Mouse (Mus musculus) forebrain, embryonic 14.5 days (tissue): Measurements from ENCODE around the gene Clec2e. TPM values are rescaled to one million over a fixed set of nuclear protein-coding genes. Genes with fewer than 3 reads are reported as not detected.

Experiments
- ATAC-seq: fragments of 200-750 bp; cut with Nextera tagmentation; 2 replicates; pipeline ENCODE4 v1.8.0; 2017; ENCODE audit warnings: mild to moderate bottlenecking, moderate library complexity
- DNase-seq: peaks from one replicate; pipeline ENCODE4 v3.0.0-alpha.2; 2015; ENCODE audit warnings: low spot score
- H3K27ac ChIP-seq: fragments of 300-500 bp; sonication (generic); 2 replicates; pipeline ENCODE4 v1.5.1; 2014; ENCODE audit warnings: low read depth, mild to moderate bottlenecking, control low read depth, low read length, moderate library complexity
- H3K27me3 ChIP-seq: fragments of 300-500 bp; sonication (generic); replicated peaks from 2 replicates; pipeline ENCODE4 v1.6.1; 2014; ENCODE audit warnings: low read length, control low read depth, mixed read lengths; ENCODE audit not compliant: control insufficient read depth, insufficient read depth
- H3K36me3 ChIP-seq: fragments of 300-500 bp; sonication (generic); 2 replicates; pipeline ENCODE4 v1.6.1; 2014; ENCODE audit warnings: low read length, control low read depth; ENCODE audit not compliant: control insufficient read depth, insufficient read depth
- H3K4me1 ChIP-seq: fragments of 300-500 bp; sonication (generic); 2 replicates; pipeline ENCODE4 v1.6.1; 2014; ENCODE audit warnings: antibody characterized with exemption, low read length, control low read depth; ENCODE audit not compliant: control insufficient read depth, insufficient read depth
- H3K4me2 ChIP-seq: fragments of 300-500 bp; sonication (generic); 2 replicates; pipeline ENCODE4 v1.6.1; 2014; ENCODE audit warnings: mild to moderate bottlenecking, control low read depth, low read length
- H3K4me3 ChIP-seq: fragments of 300-500 bp; sonication (generic); 2 replicates; pipeline ENCODE4 v1.5.1; 2014; ENCODE audit warnings: low read depth, low read length, control low read depth
- H3K9ac ChIP-seq: fragments of 300-500 bp; sonication (generic); 2 replicates; pipeline ENCODE4 v1.6.1; 2014; ENCODE audit warnings: mild to moderate bottlenecking, low read length, control low read depth, moderate library complexity
- H3K9me3 ChIP-seq: fragments of 300-500 bp; sonication (generic); replicated peaks from 2 replicates; pipeline ENCODE4 v1.6.1; 2016; ENCODE audit warnings: low read length, control low read depth, mixed read lengths; ENCODE audit not compliant: control insufficient read depth
- WGBS: fragments of 180-500 bp; shearing (Covaris S2); extraction: QIAGEN DNeasy Blood & Tissue Kit; methylation state at CpG from one replicate; pipeline ENCODE4 v1.1.7; 2014; 5-methylcytosine and 5-hydroxymethylcytosine counted together
- polyA plus RNA-seq: library from polyadenylated mRNA; unstranded; fragments of >200 nt; fragmentation: Nextera tagmentation; extraction: Ambion mirVana; gene quantifications from 2 replicates; pipeline ENCODE4 v1.2.1, GENCODE M21; 2014

Gene Clec2e
- polyA plus RNA-seq, 1 experiment from 2014 or later = not detected

DNA sequence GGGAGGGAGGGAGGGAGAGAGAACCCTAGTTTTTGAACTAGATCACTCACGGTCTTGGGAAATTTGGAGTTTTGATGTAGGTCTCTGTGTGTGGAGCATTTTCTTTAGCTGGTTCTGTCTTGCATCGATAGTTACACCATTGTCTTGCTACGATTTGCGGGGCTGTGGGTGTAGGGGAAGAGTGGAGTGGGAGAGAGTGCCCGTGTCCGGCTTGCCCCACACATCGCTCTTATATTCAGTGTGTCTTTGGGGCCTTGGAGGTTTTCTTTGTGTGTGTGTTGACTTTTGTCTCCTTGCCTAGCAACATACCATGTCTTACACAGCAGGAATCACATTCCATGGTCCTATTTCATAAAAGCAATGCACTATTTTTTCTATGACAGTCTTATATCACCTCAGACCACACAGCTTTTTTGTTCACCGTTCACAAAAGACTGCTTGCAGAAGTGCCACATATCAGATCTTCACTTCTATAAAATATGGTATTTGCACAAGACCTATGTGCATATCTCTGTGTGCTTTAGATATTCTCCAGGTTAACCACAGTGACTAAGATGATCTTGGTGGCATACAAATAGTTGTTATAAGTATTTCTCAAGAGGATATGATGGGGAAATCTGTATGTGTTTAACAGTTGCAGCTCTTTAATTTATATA, 51.0 kb downstream of the Clec2e start:
- H3K27ac ChIP-seq = no peak overlapping the region

DNA sequence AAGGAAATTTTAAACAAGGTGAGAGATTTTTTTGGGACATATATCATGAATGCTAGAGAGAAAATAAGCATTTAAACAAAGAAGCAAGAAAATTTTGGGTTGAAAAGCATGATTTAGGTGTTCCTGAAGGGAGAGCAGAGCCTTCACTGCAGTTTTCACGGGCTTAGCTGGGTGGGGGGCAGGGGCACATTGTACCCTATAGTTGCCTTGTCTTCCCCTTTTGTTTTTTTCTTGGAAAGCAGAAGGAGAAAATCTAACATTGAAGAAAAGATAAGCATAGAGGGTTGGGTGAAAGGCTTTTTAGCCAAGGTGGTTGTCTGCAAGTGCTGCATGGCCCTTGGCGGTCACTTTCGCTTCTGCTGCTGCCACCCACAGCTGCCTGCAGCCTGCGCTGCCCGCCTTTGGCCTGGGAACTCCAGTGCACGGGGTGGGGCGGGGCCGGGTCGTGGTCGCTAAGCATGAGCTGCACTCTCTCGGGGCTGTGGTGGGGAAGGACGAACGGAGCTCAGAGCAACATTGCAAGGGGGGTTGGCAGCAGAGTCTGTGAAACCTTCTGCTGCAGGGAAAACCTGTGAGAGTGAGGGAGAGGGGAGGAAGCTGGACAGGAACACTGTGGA, 51.7 kb downstream of the Clec2e start:
- WGBS = 3% methylated on average over 13 of the region's 13 CpGs
- no peaks in the 10 kb centered on the region for H3K9me3 ChIP-seq
- no peaks in the 10 kb centered on the region for H3K4me1 ChIP-seq
- peak overlapping the region; percentile 61 for H3K9ac ChIP-seq
- peak overlapping the region; percentile 32 for H3K4me3 ChIP-seq
- ATAC-seq (peak; percentile 89), DNase-seq (peak; percentile 52)
- no peaks in the 10 kb centered on the region for H3K36me3 ChIP-seq
- H3K27ac ChIP-seq = no peak overlapping the region
- H3K4me2 ChIP-seq = peak overlapping the region; percentile 55
- H3K27me3 ChIP-seq = no peaks in the 10 kb centered on the region

More for the DNA sequence above, 51.0 kb downstream of the Clec2e start:
- Histone ChIP-seq H3K36me3 (no peaks in the 10 kb centered on the region), H3K9me3 (no peaks in the 10 kb centered on the region), H3K4me3 (peak overlapping the region; percentile 18; the same call in 1 of the 2 replicates), H3K4me1 (no peaks in the 10 kb centered on the region), H3K27me3 (no peaks in the 10 kb centered on the region), H3K4me2 (peak overlapping the region; percentile 42), H3K9ac (no peak overlapping the region)
- peak; percentile 50; the same call in 1 of the 2 replicates for ATAC-seq
- whole genome bisulfite sequencing = 2% methylated on average over 8 of the region's 8 CpGs
- peak; percentile 25 for DNase-seq

DNA sequence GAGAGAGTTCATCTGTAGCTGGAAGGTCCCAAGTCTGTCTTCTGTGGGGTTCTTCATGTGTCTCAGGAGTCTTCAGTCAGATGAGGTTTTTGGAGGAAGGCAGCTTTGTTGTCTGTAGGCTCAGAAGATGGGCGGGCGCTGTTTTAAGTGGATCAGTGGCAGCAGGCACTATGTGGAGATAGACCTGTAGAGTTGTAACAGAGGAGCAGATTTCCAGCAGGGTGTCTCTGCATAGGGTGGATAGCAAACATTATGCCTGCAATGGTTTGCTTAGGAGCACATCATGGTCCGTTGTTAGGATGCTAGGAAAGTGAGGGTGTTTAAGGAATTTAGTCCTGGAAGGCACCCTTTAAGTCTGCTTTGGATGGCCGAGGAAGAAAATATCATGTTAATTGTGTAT, 52.3 kb downstream of the Clec2e start:
- Histone ChIP-seq H3K27me3 (no peaks in the 10 kb centered on the region), H3K27ac (no peak overlapping the region), H3K4me2 (no peak overlapping the region), H3K4me1 (no peaks in the 10 kb centered on the region), H3K9me3 (no peaks in the 10 kb centered on the region), H3K36me3 (no peaks in the 10 kb centered on the region), H3K9ac (no peak overlapping the region), H3K4me3 (no peak overlapping the region)
- ATAC-seq = no peak
- 41% methylated on average over 4 of the region's 4 CpGs for WGBS
- no peak for DNase-seq

DNA sequence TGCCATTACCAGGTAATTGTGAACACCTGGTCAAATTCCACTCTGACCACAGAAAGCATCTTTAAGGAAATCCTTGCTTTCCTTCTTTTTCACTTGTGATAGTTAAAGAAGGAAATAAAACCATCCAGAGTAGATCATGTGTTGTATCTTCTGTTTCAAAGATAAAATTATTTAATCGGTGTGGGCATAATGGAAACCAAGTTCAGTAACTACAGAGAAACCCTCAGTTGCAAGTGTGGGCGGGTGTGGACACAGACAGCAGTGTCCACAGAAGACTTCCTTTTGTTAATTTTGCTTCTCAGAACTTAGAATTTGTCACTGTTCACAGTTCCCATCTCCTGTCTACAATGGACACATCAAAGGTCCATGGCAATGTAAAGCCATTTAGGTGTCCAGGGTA, 55.1 kb downstream of the Clec2e start, which contains the start of gene Klrb1f:
Klrb1f (plus strand) TSS at position 301 of the 400 bp plus-strand sequence.
- 93% methylated on average over 2 of the region's 2 CpGs for WGBS
- no peak for ATAC-seq

DNA sequence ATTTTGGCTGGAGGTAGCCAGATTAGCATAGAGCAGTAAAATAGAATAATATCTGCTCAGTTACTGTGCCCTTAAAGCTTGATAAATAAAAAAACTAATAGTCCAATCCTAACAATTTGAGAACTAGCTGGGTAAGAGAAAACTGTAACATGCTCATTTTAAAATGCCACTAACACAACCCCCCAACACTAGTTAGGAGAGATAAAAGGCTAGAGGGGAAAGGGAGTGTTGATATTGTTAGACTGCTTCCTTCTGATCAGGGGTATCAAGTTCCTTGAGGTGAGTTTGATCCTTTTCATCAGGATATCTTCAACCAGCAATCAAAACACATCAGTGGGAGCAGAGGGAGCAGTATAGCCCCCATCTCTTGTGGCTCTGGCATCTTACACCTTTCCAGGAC, 58.2 kb downstream of the Clec2e start:
- Histone ChIP-seq H3K4me2 (no peak overlapping the region), H3K27ac (no peak overlapping the region), H3K9ac (no peak overlapping the region), H3K4me1 (no peaks in the 10 kb centered on the region), H3K27me3 (no peaks in the 10 kb centered on the region), H3K4me3 (no peak overlapping the region), H3K36me3 (no peaks in the 10 kb centered on the region), H3K9me3 (no peaks in the 10 kb centered on the region)
- no peak for DNase-seq
- ATAC-seq = no peak

More for the DNA sequence above, 55.1 kb downstream of the Clec2e start, which contains the start of gene Klrb1f:
- no peak for DNase-seq
- Histone ChIP-seq H3K4me2 (no peak within 1 kb of the TSS), H3K27ac (no peak within 1 kb of the TSS), H3K36me3 (no peaks in the 10 kb centered on the region), H3K27me3 (no peaks in the 10 kb centered on the region), H3K4me1 (no peaks in the 10 kb centered on the region), H3K9me3 (no peaks in the 10 kb centered on the region), H3K9ac (no peak within 1 kb of the TSS), H3K4me3 (no peak within 1 kb of the TSS)

Other genes with a start within 250 kb of the Clec2e start
- not detected in 2 replicates for gene Clec2i, start 213.3 kb downstream of the Clec2e start, polyA plus RNA-seq
- 0.52 and 0.65 TPM in 2 replicates for gene BC035044, start 209.8 kb downstream of the Clec2e start, polyA plus RNA-seq
- gene Clec2g, start 166.5 kb downstream of the Clec2e start, polyA plus RNA-seq = not detected in 2 replicates
- 0.15 and 0.26 TPM in 2 replicates for gene Klrb1f, start 55.0 kb downstream of the Clec2e start, polyA plus RNA-seq
- gene Clec2d, start 79.7 kb upstream of the Clec2e start, polyA plus RNA-seq = not detected in 2 replicates
- gene Cd69, start 174.5 kb upstream of the Clec2e start, polyA plus RNA-seq = not detected in 2 replicates
- not detected in 2 replicates for gene 4922502D21Rik, start 230.9 kb upstream of the Clec2e start, polyA plus RNA-seq
- 0.18 and 0.27 TPM in 2 replicates for gene Clec12a, start 241.8 kb upstream of the Clec2e start, polyA plus RNA-seq